Mouse (Mus musculus): ENCODE measurements at regions not wholly inside any gene's neighbourhood (a gene's known extent, or its start where the extent isn't known, plus 50 kb on each side); places are given as distances from the start of the nearest gene placed in this dataset.

GRCm38 (mm10) chr12:35831922-35832512, 93.4 kb upstream of the Agr3 start:
- Histone ChIP-seq H3K4me2 (ENCODE audit: low read depth) (no peak overlapping the region), H3K27me3 (ENCODE audit: control insufficient read depth, insufficient read depth, low read length) (no peaks in the 10 kb centered on the region), H3K4me1 (replicated peaks; ENCODE audit: control insufficient read depth in 2 of 2, insufficient read depth in 2 of 2, low read length in 1 of 2) (0 out of 4 replicates have a peak, but pooled peaks cover 0 to 2% of the 10 kb centered on the region in 2 experiments), H3K9me3 (ENCODE audit: control insufficient read depth, low read length) (no peaks in the 10 kb centered on the region), H3K9ac (replicated peaks) (no peak overlapping the region), H3K4me3 (ENCODE audit: insufficient read depth in 1 of 2, low read depth in 2 of 2, low read length in 2 of 2) (no peak overlapping the region), H3K36me3 (replicated peaks; ENCODE audit: control insufficient read depth, insufficient read depth, low read depth) (no peaks in the 10 kb centered on the region), H3K27ac (no peak overlapping the region)
- WGBS (ENCODE audit: insufficient replicate concordance): 53% methylated on average over 2 of the region's 2 CpGs
- no peak for ATAC-seq (ENCODE audit: insufficient read depth)
- TF ChIP-seq EP300 (IDR thresholded peaks at IDR 0.05; ENCODE audit: low read depth): no peak
- TF ChIP-seq CTCF (IDR thresholded peaks at IDR 0.05; ENCODE audit: low read depth): no peak
- DNase-seq (ENCODE audit: low read depth in 3 of 3, low spot score in 3 of 3): no peak

GRCm38 (mm10) chr12:35831268-35831667, 94.2 kb upstream of the Agr3 start:
- Histone ChIP-seq H3K4me1 (replicated peaks; ENCODE audit: control insufficient read depth in 2 of 2, insufficient read depth in 2 of 2, low read length in 1 of 2) (0 out of 4 replicates have a peak, but pooled peaks cover 0 to 2% of the 10 kb centered on the region in 2 experiments), H3K4me2 (ENCODE audit: low read depth) (no peak overlapping the region), H3K9me3 (ENCODE audit: control insufficient read depth, low read length) (no peaks in the 10 kb centered on the region), H3K27me3 (ENCODE audit: control insufficient read depth, insufficient read depth, low read length) (no peaks in the 10 kb centered on the region), H3K36me3 (replicated peaks; ENCODE audit: control insufficient read depth, insufficient read depth, low read depth) (no peaks in the 10 kb centered on the region), H3K9ac (replicated peaks) (no peak overlapping the region), H3K27ac (no peak overlapping the region), H3K4me3 (ENCODE audit: insufficient read depth in 1 of 2, low read depth in 2 of 2, low read length in 2 of 2) (no peak overlapping the region)
- ATAC-seq (ENCODE audit: insufficient read depth) (no peak), DNase-seq (ENCODE audit: low read depth in 3 of 3, low spot score in 3 of 3) (peak; percentile 10 to 16 (median 11))
- TF ChIP-seq CTCF (IDR thresholded peaks at IDR 0.05; ENCODE audit: low read depth) (peak; percentile 57), EP300 (IDR thresholded peaks at IDR 0.05; ENCODE audit: low read depth) (no peak)
- 13% methylated on average over 5 of the region's 5 CpGs for WGBS (ENCODE audit: insufficient replicate concordance)

GRCm38 (mm10) chr12:35827797-35828196, 97.6 kb upstream of the Agr3 start:
- DNase-seq (ENCODE audit: low read depth in 3 of 3, low spot score in 3 of 3): no peak
- no peak overlapping the region for H3K9ac ChIP-seq (replicated peaks)
- no peak for TF ChIP-seq CTCF (IDR thresholded peaks at IDR 0.05; ENCODE audit: low read depth)
- TF ChIP-seq EP300 (IDR thresholded peaks at IDR 0.05; ENCODE audit: low read depth): no peak
- ATAC-seq (ENCODE audit: insufficient read depth): no peak
- no peak overlapping the region for H3K27ac ChIP-seq
- no peaks in the 10 kb centered on the region for H3K9me3 ChIP-seq (ENCODE audit: control insufficient read depth, low read length)
- H3K4me2 ChIP-seq (ENCODE audit: low read depth): no peak overlapping the region
- H3K4me1 ChIP-seq (replicated peaks; ENCODE audit: control insufficient read depth in 2 of 2, insufficient read depth in 2 of 2, low read length in 1 of 2): 0 out of 4 replicates have a peak, but pooled peaks cover 0 to 2% of the 10 kb centered on the region in 2 experiments
- no peak overlapping the region for H3K4me3 ChIP-seq (ENCODE audit: insufficient read depth in 1 of 2, low read depth in 2 of 2, low read length in 2 of 2)
- H3K36me3 ChIP-seq (replicated peaks; ENCODE audit: control insufficient read depth, insufficient read depth, low read depth): no peaks in the 10 kb centered on the region
- H3K27me3 ChIP-seq (ENCODE audit: control insufficient read depth, insufficient read depth, low read length): no peaks in the 10 kb centered on the region
- 11% methylated on average over 2 of the region's 2 CpGs for WGBS (ENCODE audit: insufficient replicate concordance)

DNA sequence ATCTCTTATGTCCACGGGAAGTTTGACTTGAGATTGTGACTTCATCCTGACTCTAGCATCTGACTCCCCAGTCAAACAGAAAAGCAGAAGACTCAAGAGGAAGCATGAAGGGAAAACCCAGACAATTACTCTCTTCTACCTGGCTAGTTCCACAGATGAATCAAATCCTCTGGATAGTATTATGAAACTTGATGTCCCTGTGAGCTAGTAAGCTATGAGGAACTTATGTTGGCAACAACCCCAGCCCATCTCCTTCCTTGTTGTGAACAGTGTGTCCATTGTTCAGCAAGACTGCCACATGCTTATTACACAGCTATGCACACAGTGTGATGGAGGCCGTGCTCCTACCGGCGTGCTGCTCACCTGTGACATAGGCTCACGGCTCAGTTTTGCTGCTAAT, 98.4 kb upstream of the Agr3 start:
- Histone ChIP-seq H3K9me3 (ENCODE audit: control insufficient read depth, low read length) (no peaks in the 10 kb centered on the region), H3K4me3 (ENCODE audit: insufficient read depth in 1 of 2, low read depth in 2 of 2, low read length in 2 of 2) (no peak overlapping the region), H3K4me1 (replicated peaks; ENCODE audit: control insufficient read depth in 2 of 2, insufficient read depth in 2 of 2, low read length in 1 of 2) (0 out of 4 replicates have a peak, but pooled peaks cover 0 to 2% of the 10 kb centered on the region in 2 experiments), H3K4me2 (ENCODE audit: low read depth) (no peak overlapping the region), H3K27me3 (ENCODE audit: control insufficient read depth, insufficient read depth, low read length) (no peaks in the 10 kb centered on the region), H3K9ac (replicated peaks) (no peak overlapping the region), H3K27ac (no peak overlapping the region), H3K36me3 (replicated peaks; ENCODE audit: control insufficient read depth, insufficient read depth, low read depth) (no peaks in the 10 kb centered on the region)
- TF ChIP-seq EP300 (IDR thresholded peaks at IDR 0.05; ENCODE audit: low read depth) (no peak), CTCF (IDR thresholded peaks at IDR 0.05; ENCODE audit: low read depth) (no peak)
- 69% methylated on average over 5 of the region's 5 CpGs for WGBS (ENCODE audit: insufficient replicate concordance)
- ATAC-seq (ENCODE audit: insufficient read depth) (no peak), DNase-seq (ENCODE audit: low read depth in 3 of 3, low spot score in 3 of 3) (no peak)

DNA sequence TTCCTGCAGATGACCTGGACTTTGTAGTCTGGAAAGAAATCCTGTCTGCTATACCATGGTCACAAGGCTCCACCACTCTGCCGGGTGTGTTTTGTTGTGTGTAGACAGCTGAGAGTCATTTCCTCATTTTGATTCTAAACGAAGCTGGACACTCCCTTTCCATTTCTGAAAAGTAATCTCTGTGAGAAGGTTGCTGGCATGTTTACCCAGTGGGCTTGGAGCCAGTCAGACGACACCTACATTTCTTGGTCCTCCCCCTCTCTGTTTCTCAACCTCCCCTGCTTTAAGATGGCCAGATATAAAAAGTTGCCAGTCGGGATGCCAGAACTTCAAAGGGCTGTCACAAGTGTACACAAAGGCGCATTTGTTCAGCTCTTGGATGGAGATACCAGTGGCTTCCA, 100.8 kb upstream of the Agr3 start:
- no peak for ATAC-seq (ENCODE audit: insufficient read depth)
- H3K9ac ChIP-seq (replicated peaks): no peak overlapping the region
- 18% methylated on average over 5 of the region's 5 CpGs for WGBS (ENCODE audit: insufficient replicate concordance)

More for the DNA sequence above, 100.8 kb upstream of the Agr3 start:
- no peak overlapping the region for H3K27ac ChIP-seq
- no peaks in the 10 kb centered on the region for H3K36me3 ChIP-seq (replicated peaks; ENCODE audit: control insufficient read depth, insufficient read depth, low read depth)
- no peak overlapping the region for H3K4me2 ChIP-seq (ENCODE audit: low read depth)
- no peak overlapping the region for H3K4me3 ChIP-seq (ENCODE audit: insufficient read depth in 1 of 2, low read depth in 2 of 2, low read length in 2 of 2)
- DNase-seq (ENCODE audit: low read depth in 3 of 3, low spot score in 3 of 3): no peak
- H3K27me3 ChIP-seq (ENCODE audit: control insufficient read depth, insufficient read depth, low read length): no peaks in the 10 kb centered on the region
- no peaks in the 10 kb centered on the region for H3K9me3 ChIP-seq (ENCODE audit: control insufficient read depth, low read length)
- 0 out of 4 replicates have a peak, but pooled peaks cover 0 to 2% of the 10 kb centered on the region in 2 experiments for H3K4me1 ChIP-seq (replicated peaks; ENCODE audit: control insufficient read depth in 2 of 2, insufficient read depth in 2 of 2, low read length in 1 of 2)
- no peak for TF ChIP-seq EP300 (IDR thresholded peaks at IDR 0.05; ENCODE audit: low read depth)
- no peak for TF ChIP-seq CTCF (IDR thresholded peaks at IDR 0.05; ENCODE audit: low read depth)
